Mouse (Mus musculus) testis, postnatal 10 days (tissue): Measurements from ENCODE around the gene Best1.
A peak's percentile ranks its signal among the peaks of the same experiment; 100 is the strongest.

ENCODE experiments used
- DNase-seq: peaks from one replicate; pipeline ENCODE4 v3.0.0; 2021; ENCODE audit warnings: low spot score

Best1 gene

GRCm38 (mm10) chr19:10001206-10001969 lies at the start of gene Best1, which contains the start of gene Rab3il1:
Gene Best1, minus strand, starts transcription at chr19:10001633.
Gene Rab3il1, plus strand, starts transcription at chr19:10001669.
- DNase-seq: no peak

- DNase-seq: no peak
Observed at GRCm38 (mm10) chr19:10050438-10050837, 49.0 kb upstream of the Best1 start.

GRCm38 (mm10) chr19:10049533-10049932 lies 48.1 kb upstream of the Best1 start:
- no peak for DNase-seq

- no peak for DNase-seq
Observed at GRCm38 (mm10) chr19:10046983-10047382, 45.5 kb upstream of the Best1 start.

- no peak for DNase-seq
Observed at GRCm38 (mm10) chr19:10046346-10046745, 44.9 kb upstream of the Best1 start.

GRCm38 (mm10) chr19:10045707-10046106 lies 44.3 kb upstream of the Best1 start:
- DNase-seq: no peak

GRCm38 (mm10) chr19:10043643-10044042 lies 42.2 kb upstream of the Best1 start:
- DNase-seq: no peak

GRCm38 (mm10) chr19:10042816-10043215 lies 41.4 kb upstream of the Best1 start:
- no peak for DNase-seq

- no peak for DNase-seq
Observed at GRCm38 (mm10) chr19:10042232-10042631, 40.8 kb upstream of the Best1 start.

- peak; percentile 85 for DNase-seq
Observed at GRCm38 (mm10) chr19:10041388-10042148, 40.1 kb upstream of the Best1 start, which contains the start of gene Fads3. Gene Fads3, plus strand, starts transcription at chr19:10041569.

GRCm38 (mm10) chr19:10040866-10041387 lies 39.5 kb upstream of the Best1 start:
- no peak for DNase-seq

- no peak for DNase-seq
Observed at GRCm38 (mm10) chr19:10039615-10040014, 38.2 kb upstream of the Best1 start.

- peak; percentile 72 for DNase-seq
Observed at GRCm38 (mm10) chr19:10038910-10039309, 37.5 kb upstream of the Best1 start.

GRCm38 (mm10) chr19:10038364-10038763 lies 36.9 kb upstream of the Best1 start:
- no peak for DNase-seq

GRCm38 (mm10) chr19:10037534-10037933 lies 36.1 kb upstream of the Best1 start:
- DNase-seq: no peak

- peak; percentile 94 for DNase-seq
Observed at GRCm38 (mm10) chr19:10034785-10035447, 33.5 kb upstream of the Best1 start.

- no peak for DNase-seq
Observed at GRCm38 (mm10) chr19:10034356-10034755, 32.9 kb upstream of the Best1 start.

- DNase-seq: no peak
Observed at GRCm38 (mm10) chr19:10033211-10033973, 32.0 kb upstream of the Best1 start.

GRCm38 (mm10) chr19:10029746-10030145 lies 28.3 kb upstream of the Best1 start:
- no peak for DNase-seq

GRCm38 (mm10) chr19:10025169-10025875 lies 23.9 kb upstream of the Best1 start:
- peak; percentile 87 for DNase-seq

- DNase-seq: no peak
Observed at GRCm38 (mm10) chr19:10023304-10023758, 21.9 kb upstream of the Best1 start.
